Mouse (Mus musculus) neural tube, embryonic 10.5 days (tissue): ENCODE results near the gene Gtsf1l.

Experiments
- DNase-seq: peaks from one replicate; pipeline ENCODE4 v3.0.0-alpha.2; 2017; ENCODE audit warnings: low spot score; ENCODE audit errors: extremely low spot score

Gtsf1l gene

GRCm38 (mm10) chr2:163052101-163052500 is 35.6 kb downstream of the Gtsf1l start:
- DNase-seq = no peak

DNA sequence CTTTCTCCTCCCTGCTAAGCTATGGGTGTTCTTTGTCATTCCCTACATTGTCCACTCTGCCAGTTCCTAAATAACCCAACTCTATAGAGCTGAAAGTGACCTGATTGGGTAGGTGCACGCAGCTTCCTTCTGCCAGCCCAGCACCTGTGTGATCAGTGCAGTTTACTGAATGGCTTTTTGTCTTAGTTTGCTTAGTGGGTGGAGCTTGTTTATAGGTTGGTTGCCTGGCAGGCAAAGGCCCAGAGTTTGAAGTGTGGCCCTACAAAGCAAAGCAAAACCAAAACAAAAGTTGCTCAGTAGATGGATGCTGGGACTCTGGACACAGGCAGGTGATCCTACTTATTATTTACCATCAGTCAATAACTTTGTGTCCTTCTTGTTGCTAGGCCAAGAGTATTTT is 36.0 kb downstream of the Gtsf1l start:
- DNase-seq = no peak

GRCm38 (mm10) chr2:163049116-163049515 is 38.5 kb downstream of the Gtsf1l start:
- no peak for DNase-seq

DNA sequence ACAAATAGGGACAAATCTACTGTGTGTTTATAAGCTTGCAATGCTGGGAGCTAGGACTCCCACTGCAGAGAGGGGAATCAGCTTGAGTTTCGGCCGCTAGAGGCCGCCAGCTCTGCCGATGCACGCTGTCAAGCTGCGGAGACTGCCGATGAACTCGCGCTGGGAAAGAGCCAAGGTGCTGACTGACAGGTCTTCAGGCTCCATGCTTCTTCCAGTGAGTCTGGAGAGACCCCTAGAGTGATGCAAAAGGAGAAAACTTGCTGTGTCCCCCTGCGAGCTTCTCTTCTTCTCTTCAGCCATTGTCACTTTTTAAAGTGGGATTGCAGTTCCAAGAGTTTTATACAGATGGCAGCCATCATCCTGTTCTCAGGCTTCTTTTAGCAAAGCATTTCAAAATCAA is 39.5 kb downstream of the Gtsf1l start:
- DNase-seq = peak; percentile 67

DNA sequence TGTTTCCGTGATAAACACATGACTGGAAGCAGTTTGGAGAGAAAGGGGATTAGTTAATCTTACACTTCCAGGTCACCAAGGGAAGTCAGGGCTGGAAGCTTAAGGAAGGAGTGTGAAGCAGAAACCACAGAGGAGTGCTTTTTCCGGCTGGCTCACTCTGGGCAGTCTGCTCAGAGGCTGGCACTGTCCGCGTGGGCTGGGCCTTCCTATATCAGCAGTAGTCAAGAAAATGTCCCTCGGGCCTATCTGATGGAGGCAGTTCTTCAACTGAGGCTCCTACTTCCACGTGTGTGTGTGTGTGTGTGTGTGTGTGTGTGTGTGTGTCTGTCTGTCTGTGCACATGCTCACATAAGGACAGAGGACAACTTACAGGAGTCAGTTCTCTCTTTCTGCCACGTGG is 47.7 kb downstream of the Gtsf1l start:
- DNase-seq = no peak
